Mouse (Mus musculus) MEL (cell line): Measurements from ENCODE around the gene Slc2a9. TPM values are rescaled to one million over a fixed set of nuclear protein-coding genes. Genes with fewer than 3 reads are reported as not detected.

Experiments
- DNase-seq: peaks from one replicate; pipeline ENCODE4 v3.0.0; 2011; ENCODE audit warnings: low read depth, low spot score
- H3K27ac ChIP-seq: 2 replicates; pipeline ENCODE4 v1.5.1; 2012; ENCODE audit warnings: low read depth, mild to moderate bottlenecking, control low read depth, low read length, moderate library complexity; ENCODE audit not compliant: control insufficient read depth
- H3K27me3 ChIP-seq, 2 experiments: fragments of 150-350 bp in 1 of 2; sonication (generic) in 1 of 2; 2 replicates each; pipeline ENCODE4 v1.6.1; 2012; ENCODE audit warnings: low read length in 2 of 2, mild to moderate bottlenecking in 2 of 2, improper control_type of control experiment in 1 of 2, moderate library complexity in 1 of 2; ENCODE audit not compliant: insufficient read depth in 2 of 2, control insufficient read depth in 1 of 2
- H3K36me3 ChIP-seq, 2 experiments: 2 replicates each; pipeline ENCODE4 v1.6.1; 2012 to 2014; ENCODE audit warnings: low read length in 2 of 2, improper control_type of control experiment in 1 of 2, inconsistent platforms in 1 of 2, mild to moderate bottlenecking in 1 of 2; ENCODE audit not compliant: insufficient read depth in 2 of 2, control insufficient read depth in 1 of 2
- H3K4me1 ChIP-seq, 2 experiments: fragments of 150-350 bp in 1 of 2; sonication (generic) in 1 of 2; 2 replicates each; pipeline ENCODE4 v1.6.1; 2012; ENCODE audit warnings: low read length in 2 of 2, improper control_type of control experiment in 1 of 2, mild to moderate bottlenecking in 1 of 2; ENCODE audit not compliant: insufficient read depth in 2 of 2, control insufficient read depth in 1 of 2
- H3K4me3 ChIP-seq, 2 experiments: fragments of 150-350 bp in 1 of 2; sonication (generic) in 1 of 2; 2 replicates each; pipeline ENCODE4 v1.5.1; 2012; ENCODE audit warnings: low read depth in 2 of 2, low read length in 2 of 2, mild to moderate bottlenecking in 2 of 2, moderate library complexity in 2 of 2, control low read depth in 1 of 2, improper control_type of control experiment in 1 of 2; ENCODE audit not compliant: control insufficient read depth in 1 of 2, insufficient read depth in 1 of 2
- H3K79me2 ChIP-seq: 2 replicates; pipeline ENCODE4 v1.6.1; 2012; ENCODE audit warnings: mild to moderate bottlenecking, low read length, moderate library complexity; ENCODE audit not compliant: control insufficient read depth, poor library complexity, insufficient read depth
- H3K9ac ChIP-seq: 2 replicates; pipeline ENCODE4 v1.6.1; 2012; ENCODE audit warnings: low read depth, mild to moderate bottlenecking, control low read depth, low read length, moderate library complexity; ENCODE audit not compliant: control insufficient read depth, poor library complexity, severe bottlenecking
- H3K9me3 ChIP-seq: fragments of 150-350 bp; sonication (generic); replicated peaks from 2 replicates; pipeline ENCODE4 v1.6.1; 2012; ENCODE audit warnings: mild to moderate bottlenecking, low read length, improper control_type of control experiment, moderate library complexity; ENCODE audit not compliant: insufficient read depth
- CHD1 ChIP-seq: IDR thresholded peaks from 2 replicates; pipeline ENCODE4 v1.6.1; 2012; ENCODE audit warnings: low read depth, mild to moderate bottlenecking, inconsistent platforms, low read length, improper control_type of control experiment
- EP300 ChIP-seq, 2 experiments: IDR thresholded peaks; 2 replicates each; pipeline ENCODE4 v1.6.1; 2011; ENCODE audit warnings: improper control_type of control experiment in 2 of 2, low read length in 2 of 2, low read depth in 1 of 2, mild to moderate bottlenecking in 1 of 2
- ETS1 ChIP-seq: IDR thresholded peaks from 2 replicates; pipeline ENCODE4 v1.6.1; 2012; ENCODE audit warnings: low read depth, mild to moderate bottlenecking, inconsistent platforms, low read length, improper control_type of control experiment, moderate library complexity
- GABPA ChIP-seq: IDR thresholded peaks from 2 replicates; pipeline ENCODE4 v1.6.1; 2012; ENCODE audit warnings: low read depth, mild to moderate bottlenecking, inconsistent platforms, low read length, improper control_type of control experiment, moderate library complexity
- GATA1 ChIP-seq: IDR thresholded peaks from 2 replicates; pipeline ENCODE4 v1.6.1; 2011; ENCODE audit warnings: low read depth, low read length, improper control_type of control experiment
- HCFC1 ChIP-seq: IDR thresholded peaks from 2 replicates; pipeline ENCODE4 v1.6.1; 2012; ENCODE audit warnings: low read depth, mild to moderate bottlenecking, inconsistent platforms, low read length, improper control_type of control experiment, moderate library complexity
- JUND ChIP-seq: IDR thresholded peaks from 2 replicates; pipeline ENCODE4 v1.6.1; 2011; ENCODE audit warnings: low read depth, mild to moderate bottlenecking, improper control_type of control experiment, low read length
- KAT2A ChIP-seq: conservative IDR thresholded peaks from 2 replicates; pipeline ENCODE4 v1.6.1; 2012; ENCODE audit warnings: low read depth, low read length, improper control_type of control experiment, inconsistent platforms
- MAFK ChIP-seq: IDR thresholded peaks from 2 replicates; pipeline ENCODE4 v1.6.1; 2011; ENCODE audit warnings: low read depth, mild to moderate bottlenecking, low read length, improper control_type of control experiment, borderline replicate concordance
- MAZ ChIP-seq: IDR thresholded peaks from 2 replicates; pipeline ENCODE4 v1.6.1; 2012; ENCODE audit warnings: low read depth, mild to moderate bottlenecking, inconsistent platforms, low read length, improper control_type of control experiment
- MXI1 ChIP-seq: IDR thresholded peaks from 2 replicates; pipeline ENCODE4 v1.6.1; 2011; ENCODE audit warnings: mild to moderate bottlenecking, low read depth, low read length, improper control_type of control experiment
- MYB ChIP-seq: IDR thresholded peaks from 2 replicates; pipeline ENCODE4 v1.6.1; 2011; ENCODE audit warnings: mild to moderate bottlenecking, low read depth, low read length, improper control_type of control experiment
- MYC ChIP-seq: IDR thresholded peaks from 2 replicates; pipeline ENCODE4 v1.6.1; 2011; ENCODE audit warnings: low read depth, mild to moderate bottlenecking, low read length, improper control_type of control experiment, moderate library complexity
- NRF1 ChIP-seq: IDR thresholded peaks from 2 replicates; pipeline ENCODE4 v1.6.1; 2014; ENCODE audit warnings: low read depth, mild to moderate bottlenecking, inconsistent platforms, low read length, improper control_type of control experiment, moderate library complexity; ENCODE audit not compliant: poor library complexity, insufficient read depth, severe bottlenecking
- POLR2AphosphoS5 ChIP-seq: IDR thresholded peaks from 2 replicates; pipeline ENCODE4 v1.6.1; 2012; ENCODE audit warnings: low read depth, borderline replicate concordance, mild to moderate bottlenecking, inconsistent platforms, low read length, moderate library complexity, mixed read lengths
- RAD21 ChIP-seq: IDR thresholded peaks from 2 replicates; pipeline ENCODE4 v1.6.1; 2011; ENCODE audit warnings: mild to moderate bottlenecking, low read depth, low read length, improper control_type of control experiment
- RCOR1 ChIP-seq: IDR thresholded peaks from 2 replicates; pipeline ENCODE4 v1.6.1; 2012; ENCODE audit warnings: low read depth, mild to moderate bottlenecking, inconsistent platforms, low read length, improper control_type of control experiment
- SIN3A ChIP-seq: IDR thresholded peaks from 2 replicates; pipeline ENCODE4 v1.6.1; 2012; ENCODE audit warnings: low read length, improper control_type of control experiment, inconsistent platforms
- SMC3 ChIP-seq: IDR thresholded peaks from 2 replicates; pipeline ENCODE4 v1.6.1; 2011; ENCODE audit warnings: low read depth, low read length, improper control_type of control experiment
- TAL1 ChIP-seq: IDR thresholded peaks from 2 replicates; pipeline ENCODE4 v1.6.1; 2012; ENCODE audit warnings: mild to moderate bottlenecking, inconsistent platforms, low read length, moderate library complexity, mixed read lengths
- TBP ChIP-seq: IDR thresholded peaks from 2 replicates; pipeline ENCODE4 v1.8.0; 2011; ENCODE audit warnings: low read depth, low read length, improper control_type of control experiment
- TCF12 ChIP-seq: IDR thresholded peaks from 2 replicates; pipeline ENCODE4 v1.6.1; 2014; ENCODE audit warnings: low read depth, mild to moderate bottlenecking, inconsistent platforms, low read length, improper control_type of control experiment, moderate library complexity
- UBTF ChIP-seq: IDR thresholded peaks from 2 replicates; pipeline ENCODE4 v1.6.1; 2012; ENCODE audit warnings: low read depth, mild to moderate bottlenecking, inconsistent platforms, low read length, improper control_type of control experiment, moderate library complexity, borderline replicate concordance; ENCODE audit not compliant: insufficient read depth
- USF2 ChIP-seq, 2 experiments: IDR thresholded peaks; 2 replicates each; pipeline ENCODE4 v1.6.1; 2011 to 2012; ENCODE audit warnings: improper control_type of control experiment in 2 of 2, low read length in 2 of 2, borderline replicate concordance in 1 of 2, inconsistent platforms in 1 of 2, low read depth in 1 of 2, mild to moderate bottlenecking in 1 of 2; ENCODE audit not compliant: insufficient read depth in 1 of 2
- ZKSCAN1 ChIP-seq: IDR thresholded peaks from 2 replicates; pipeline ENCODE4 v1.6.1; 2012; ENCODE audit warnings: low read depth, mild to moderate bottlenecking, inconsistent platforms, low read length, improper control_type of control experiment, moderate library complexity
- ZMIZ1 ChIP-seq: IDR thresholded peaks from 2 replicates; pipeline ENCODE4 v1.6.1; 2012; ENCODE audit warnings: low read depth, mild to moderate bottlenecking, inconsistent platforms, low read length, improper control_type of control experiment, moderate library complexity
- polyA plus RNA-seq, 2 experiments: library from polyadenylated mRNA; stranded (reverse) in 1 of 2; unstranded in 1 of 2; fragments of >175 nt in 1 of 2; fragments of >200 nt in 1 of 2; gene quantifications; 2 replicates each; pipeline versions ENCODE4 v1.2.1 to v1.2.4; 2012; ENCODE audit warnings: low replicate concordance in 2 of 2, low read depth in 1 of 2; ENCODE audit not compliant: insufficient read length in 2 of 2, insufficient read depth in 1 of 2, missing spikeins in 1 of 2
- total RNA-seq: library from RNA; depleted of rRNA; stranded (reverse); fragments of 300-350 nt; gene quantifications from 2 replicates; pipeline ENCODE4 v1.2.3, GENCODE M21; 2012

Slc2a9 gene
- total and polyA plus RNA-seq, 3 experiments, result 1.1 to 4.2 TPM; not detected in 1

DNA sequence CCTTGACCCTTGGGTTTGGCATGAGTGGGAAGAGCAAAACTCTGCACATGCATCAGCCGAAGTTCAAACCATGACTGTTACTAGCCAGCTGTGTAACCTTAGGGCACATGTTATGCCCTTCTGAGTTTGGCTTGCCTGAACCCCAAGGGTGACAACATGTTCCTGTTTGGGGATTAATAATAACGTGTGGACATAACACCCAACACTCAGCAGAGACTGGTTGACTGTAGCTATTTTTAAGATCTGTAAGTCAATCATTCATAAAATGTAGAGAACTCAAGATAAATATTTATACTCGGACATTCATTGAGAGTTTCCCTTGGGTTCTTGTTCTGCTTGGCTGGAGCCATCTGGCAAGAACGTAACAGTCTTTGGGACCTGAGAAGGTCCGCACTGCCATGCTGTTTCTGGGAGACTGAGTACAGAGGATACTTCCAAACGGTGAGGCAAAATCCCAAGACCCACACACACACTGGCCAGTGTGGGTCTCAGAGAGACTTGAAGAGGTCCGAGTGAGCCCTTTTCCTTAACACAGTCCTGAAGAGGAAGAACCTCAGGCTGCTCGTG, 6.4 kb downstream of the Slc2a9 start:
- no peak for TF ChIP-seq SIN3A
- TF ChIP-seq NRF1, result no peak
- no peak for TF ChIP-seq USF2 (IDR thresholded peaks at IDR 0.05; ENCODE audit: borderline replicate concordance in 1 of 2, insufficient read depth in 1 of 2, low read depth in 1 of 2, low read length in 2 of 2)
- no peak for TF ChIP-seq JUND
- no peak for TF ChIP-seq POLR2AphosphoS5
- no peak for TF ChIP-seq KAT2A
- no peak for TF ChIP-seq ETS1
- no peak for TF ChIP-seq TBP
- TF ChIP-seq EP300 (IDR thresholded peaks at IDR 0.05; ENCODE audit: low read depth in 1 of 2, low read length in 2 of 2), result no peak
- TF ChIP-seq GABPA, result no peak
- no peak for TF ChIP-seq CHD1
- TF ChIP-seq RAD21, result no peak
- no peak for TF ChIP-seq HCFC1
- TF ChIP-seq MAZ, result no peak
- no peak for TF ChIP-seq TCF12
- TF ChIP-seq, all 39 proteins: peak for 0
- Histone ChIP-seq H3K79me2 (no peaks in the 10 kb centered on the region), H3K27ac (no peak overlapping the region), H3K4me1 (no peaks in the 10 kb centered on the region; a peak in 1 of 4 replicates), H3K27me3 (no peaks in the 10 kb centered on the region), H3K4me3 (no peak overlapping the region), H3K9ac (no peak overlapping the region), H3K9me3 (no peaks in the 10 kb centered on the region), H3K36me3 (no peaks in the 10 kb centered on the region)
- DNase-seq, result no peak

DNA sequence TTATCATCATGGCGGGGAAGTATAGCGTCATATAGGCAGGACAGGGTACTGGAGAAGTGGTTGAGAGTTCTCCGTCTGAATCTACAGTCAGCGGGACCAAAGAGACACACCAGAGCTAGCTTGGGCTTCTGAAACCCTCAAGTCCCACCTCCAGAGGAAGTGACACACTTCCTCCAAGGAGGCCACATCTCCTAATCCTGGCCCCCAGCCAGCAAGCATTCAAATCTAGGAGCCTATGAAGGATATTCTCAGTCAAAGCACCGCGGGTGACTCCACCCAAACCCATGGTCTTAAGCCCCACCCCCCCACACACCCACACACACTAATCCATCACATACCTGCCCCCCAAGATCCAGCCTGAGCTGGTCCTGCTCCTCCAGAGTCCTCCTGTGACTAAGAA, 9.1 kb downstream of the Slc2a9 start:
- no peak overlapping the region for H3K27ac ChIP-seq
- no peaks in the 10 kb centered on the region for H3K27me3 ChIP-seq
- H3K36me3 ChIP-seq, result no peaks in the 10 kb centered on the region
- no peaks in the 10 kb centered on the region for H3K79me2 ChIP-seq
- H3K9ac ChIP-seq, result no peak overlapping the region
- TF ChIP-seq TBP (no peak), RAD21 (no peak), KAT2A (no peak), EP300 (IDR thresholded peaks at IDR 0.05; ENCODE audit: low read depth in 1 of 2, low read length in 2 of 2) (no peak), RCOR1 (no peak), TCF12 (no peak), ZMIZ1 (no peak), UBTF (no peak), MXI1 (no peak), ZKSCAN1 (no peak), GABPA (no peak), SMC3 (no peak), MYB (no peak), GATA1 (no peak), TAL1 (no peak), ETS1 (no peak), MAFK (no peak), MYC (no peak)
- H3K4me3 ChIP-seq, result no peak overlapping the region
- DNase-seq, result peak; percentile 72
- H3K4me1 ChIP-seq, result no peaks in the 10 kb centered on the region; a peak in 1 of 4 replicates
- no peaks in the 10 kb centered on the region for H3K9me3 ChIP-seq
